Mouse (Mus musculus) heart, postnatal 10 days (tissue): ENCODE results near the gene Dgcr6. TPM values are rescaled to one million over a fixed set of nuclear protein-coding genes. Genes with fewer than 3 reads are reported as not detected.

Experiments
- DNase-seq, 2 experiments: peaks; one replicate each; pipeline ENCODE4 v3.0.0; 2021
- intact Hi-C: fragments of 180-260 bp; cut with DNase I; formaldehyde crosslinking; loops from one replicate; pipeline ENCODE4 v1.15.1; 2025
- total RNA-seq, 2 experiments: library from RNA; stranded (reverse); gene quantifications; 2 replicates each; pipeline ENCODE4 v1.2.3; 2021

Dgcr6 gene
- total RNA-seq, 2 experiments from 2014 or later = 42.8 to 47.4 TPM

DNA sequence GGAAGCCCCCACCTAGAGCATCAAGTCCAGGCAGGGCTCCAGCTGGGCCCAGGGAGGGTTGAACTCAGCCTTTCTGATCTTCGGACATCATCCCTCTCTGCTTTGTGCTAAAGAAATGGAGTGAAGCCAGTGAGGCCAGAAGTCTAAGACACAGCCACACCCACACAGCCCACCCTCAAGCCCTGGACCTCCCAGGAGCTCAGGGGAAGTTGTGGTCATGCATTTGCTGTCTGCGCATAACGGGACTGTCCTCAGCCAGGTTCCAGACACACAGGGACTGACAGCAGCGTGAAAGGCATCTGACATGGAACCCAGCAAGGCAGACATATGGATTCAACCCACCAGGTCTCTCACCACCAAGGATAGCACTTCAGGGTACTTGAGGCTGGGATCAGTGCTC, 63.8 kb downstream of the Dgcr6 start:
- intact Hi-C loops = no loop called here

DNA sequence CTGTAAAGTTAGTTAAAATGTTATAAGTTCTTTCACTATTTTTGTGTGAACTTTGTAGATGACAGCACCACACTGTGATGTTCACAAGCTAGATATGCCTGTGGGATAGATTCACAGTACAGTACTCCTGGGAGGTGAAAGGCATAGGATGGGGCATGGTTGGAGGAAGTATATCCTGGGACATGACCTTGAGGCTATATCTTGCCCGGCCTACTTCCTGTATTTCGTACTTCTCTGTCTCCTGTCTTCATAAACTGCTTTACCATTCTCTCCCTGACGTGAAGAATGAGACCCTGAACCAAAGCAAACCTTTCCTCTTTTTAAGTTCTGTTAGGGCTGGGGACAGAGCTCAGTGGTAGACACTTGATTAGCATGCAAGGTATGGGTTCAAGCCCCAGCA, 65.6 kb downstream of the Dgcr6 start:
- intact Hi-C loops = loop anchor here (2.0 kb wide), 1 partner anchor 93 kb away; no protein-coding TSS in a partner anchor
- no peak for DNase-seq

More for the DNA sequence above, 63.8 kb downstream of the Dgcr6 start:
- no peak for DNase-seq

DNA sequence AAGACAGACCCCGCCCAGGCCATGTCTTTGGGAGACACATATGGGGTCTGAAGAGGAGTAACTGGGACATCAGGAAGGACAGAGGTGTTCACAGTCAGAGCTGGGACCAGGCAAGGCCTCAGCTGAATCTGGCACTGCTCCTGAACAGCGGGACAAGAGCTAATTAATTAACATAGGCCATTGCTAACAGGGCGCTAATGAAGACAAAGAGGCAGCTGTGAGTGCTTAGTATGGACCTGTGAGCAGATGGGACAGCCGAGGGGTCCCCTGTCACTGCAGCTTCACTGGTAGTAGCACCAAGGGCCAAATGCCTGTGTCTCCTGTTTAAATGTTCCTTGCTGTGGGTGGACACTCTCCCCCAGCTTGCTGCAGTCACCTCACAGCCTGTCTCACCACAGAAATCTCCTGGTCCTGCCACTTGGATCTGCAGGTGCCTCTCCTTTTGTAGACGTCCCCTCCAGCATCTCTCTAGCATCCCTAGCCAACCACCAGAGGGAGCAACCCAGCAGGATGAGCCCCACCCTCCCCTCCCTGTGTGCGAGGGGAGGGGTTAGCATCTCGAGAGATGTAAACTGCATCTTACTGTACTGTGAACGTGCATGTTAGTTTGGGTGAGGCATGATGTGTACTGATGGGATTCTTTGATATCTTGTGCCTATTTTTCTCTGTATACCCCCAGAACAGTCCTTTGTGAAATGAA, 66.5 kb downstream of the Dgcr6 start:
- intact Hi-C loops = loop anchor here (2.0 kb wide), 1 partner anchor 92 kb away; no protein-coding TSS in a partner anchor

More for the DNA sequence above, 66.5 kb downstream of the Dgcr6 start:
- DNase-seq = peak; percentile 53 to 66

Other genes starting within 250 kb of the Dgcr6 start
- gene B830017H08Rik, start 219.7 kb upstream of the Dgcr6 start, total RNA-seq = under 1 TPM in 1 of 2 experiments, not detected in 1; 0.22 TPM
- 1 to 10 TPM; 1.4 TPM for gene Car15, start 214.5 kb upstream of the Dgcr6 start, total RNA-seq
- under 1 TPM; 0.17 to 0.19 TPM for gene Gm20518, start 161.2 kb upstream of the Dgcr6 start, total RNA-seq
- under 1 TPM in 1 of 2 experiments, not detected in 1; 0.07 TPM for gene Tssk1, start 158.6 kb upstream of the Dgcr6 start, total RNA-seq
- 10 to 100 TPM; 50.8 to 52.7 TPM for gene Dgcr2, start 154.3 kb upstream of the Dgcr6 start, total RNA-seq
- gene Tssk2, start 154.2 kb upstream of the Dgcr6 start, total RNA-seq = not detected
- 10 to 100 TPM; 16.3 to 16.5 TPM for gene Ess2, start 141.5 kb upstream of the Dgcr6 start, total RNA-seq
- gene Gsc2, start 137.8 kb upstream of the Dgcr6 start, total RNA-seq = not detected
- gene Slc25a1, start 124.6 kb upstream of the Dgcr6 start, total RNA-seq = 10 to 100 TPM; 12.7 to 13.5 TPM
- gene Vpreb2, start 72.4 kb upstream of the Dgcr6 start, total RNA-seq = not detected
- 10 to 100 TPM in 1 of 2 experiments, 1 to 10 TPM in 1; 6.4 to 11.4 TPM for gene Prodh, start 37.3 kb downstream of the Dgcr6 start, total RNA-seq
- gene Rtn4r, start 74.8 kb downstream of the Dgcr6 start, total RNA-seq = 1 to 10 TPM; 7.7 to 7.9 TPM
- not detected for gene Ccdc188, start 165.0 kb downstream of the Dgcr6 start, total RNA-seq
- gene Zdhhc8, start 182.3 kb downstream of the Dgcr6 start, total RNA-seq = 10 to 100 TPM; 33.2 to 35.7 TPM
- 10 to 100 TPM; 24.1 to 30.6 TPM for gene Trmt2a, start 195.8 kb downstream of the Dgcr6 start, total RNA-seq
- 10 to 100 TPM; 79.1 to 82.9 TPM for gene Ranbp1, start 195.9 kb downstream of the Dgcr6 start, total RNA-seq
- not detected for gene Gm49776, start 205.5 kb downstream of the Dgcr6 start, total RNA-seq
- 10 to 100 TPM; 26.0 to 27.2 TPM for gene Dgcr8, start 236.4 kb downstream of the Dgcr6 start, total RNA-seq